Mouse (Mus musculus) olfactory bulb, adult 2 months (tissue): ENCODE measurements at regions not wholly inside any gene's neighbourhood (a gene's known extent, or its start where the extent isn't known, plus 50 kb on each side); places are given as distances from the start of the nearest gene placed in this dataset.

ENCODE experiments used
- CTCF ChIP-seq: fragments of 200-500 bp; IDR thresholded peaks from 2 replicates; pipeline ENCODE4 v1.5.1; 2012; ENCODE audit warnings: low read depth, mild to moderate bottlenecking, low read length, moderate library complexity; ENCODE audit not compliant: insufficient read depth
- POLR2A ChIP-seq: fragments of 200-500 bp; IDR thresholded peaks from 2 replicates; pipeline ENCODE4 v1.6.1; 2012; ENCODE audit warnings: mild to moderate bottlenecking, low read depth, low read length, moderate library complexity; ENCODE audit not compliant: insufficient read depth

GRCm38 (mm10) chr2:92819586-92819985, 95.3 kb upstream of the Syt13 start:
- TF ChIP-seq CTCF: no peak
- TF ChIP-seq POLR2A: no peak
